Mouse (Mus musculus) liver, adult 2 months (tissue): ENCODE data around the gene Cog3.

ENCODE experiments used
- CTCF ChIP-seq: fragments of 200-500 bp; IDR thresholded peaks from 2 replicates; pipeline ENCODE4 v1.5.1; 2011; ENCODE audit warnings: low read depth, low read length, control low read depth
- POLR2A ChIP-seq: fragments of 200-500 bp; IDR thresholded peaks from 2 replicates; pipeline ENCODE4 v1.6.1; 2011; ENCODE audit warnings: low read length, control low read depth; ENCODE audit not compliant: insufficient read depth; ENCODE audit errors: extremely low read depth

DNA sequence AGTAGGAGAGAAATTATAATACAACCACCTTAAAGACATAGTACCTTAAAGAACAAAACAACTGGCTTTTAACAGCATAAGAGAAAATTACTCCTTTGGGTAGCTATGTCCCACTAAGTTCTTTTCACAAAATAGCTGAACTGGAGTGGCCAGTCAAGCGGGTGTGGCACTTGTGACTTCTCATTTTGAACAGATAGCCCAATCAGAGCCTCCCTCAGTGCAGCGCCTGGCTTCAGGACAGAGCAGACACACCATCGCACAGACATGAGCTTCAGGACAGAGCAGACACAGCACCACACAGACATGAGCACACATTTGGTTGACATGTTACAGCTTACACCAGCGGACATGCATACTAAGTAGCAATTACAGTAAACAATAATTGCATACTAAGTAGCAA lies 3.3 kb downstream of the Cog3 start:
- TF ChIP-seq CTCF (no peak), POLR2A (no peak)
